Mouse (Mus musculus): ENCODE data around the gene Btbd9. TPM values are rescaled to one million over a fixed set of nuclear protein-coding genes. Genes with fewer than 3 reads are reported as not detected.
A peak's percentile ranks its signal among the peaks of the same experiment; 100 is the strongest.

Gene Btbd9
- polyA plus RNA-seq, 1 experiment from 2014 or later = 137 TPM

DNA sequence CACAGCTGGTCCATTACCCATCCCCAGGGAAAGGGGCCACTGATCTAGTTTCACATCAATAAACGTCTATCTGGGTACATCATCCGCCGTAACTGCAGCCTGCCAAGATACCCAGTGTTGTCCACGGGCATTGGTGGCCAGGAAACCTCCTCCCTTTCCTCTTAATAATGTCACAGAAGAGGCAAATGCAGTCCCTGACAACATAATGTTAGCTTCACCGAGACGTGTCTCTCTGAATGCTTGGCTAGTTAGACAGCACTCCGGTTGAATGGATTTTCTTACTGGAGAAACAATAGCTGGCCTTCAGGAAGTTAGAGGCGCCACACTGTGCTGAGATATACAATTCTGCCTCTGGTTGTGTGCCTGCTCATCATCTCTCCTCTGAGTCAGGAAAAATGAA is 280.2 kb downstream of the Btbd9 start:
- Histone ChIP-seq H3K36me3 (peaks cover 13% of the 10 kb centered on the region), H3K4me3 (replicated peaks) (no peak overlapping the region), H3K27ac (peak overlapping the region; percentile 10; the same call in 1 of the 2 replicates), H3K4me1 (replicated peaks) (peaks cover 22% of the 10 kb centered on the region), H3K27me3 (no peaks in the 10 kb centered on the region), H3K9me3 (no peaks in the 10 kb centered on the region), H3K4me2 (replicated peaks) (no peak overlapping the region), H3K9ac (replicated peaks) (no peak overlapping the region)
- no peak for ATAC-seq
- 24% methylated on average over 8 of the region's 8 CpGs for WGBS

DNA sequence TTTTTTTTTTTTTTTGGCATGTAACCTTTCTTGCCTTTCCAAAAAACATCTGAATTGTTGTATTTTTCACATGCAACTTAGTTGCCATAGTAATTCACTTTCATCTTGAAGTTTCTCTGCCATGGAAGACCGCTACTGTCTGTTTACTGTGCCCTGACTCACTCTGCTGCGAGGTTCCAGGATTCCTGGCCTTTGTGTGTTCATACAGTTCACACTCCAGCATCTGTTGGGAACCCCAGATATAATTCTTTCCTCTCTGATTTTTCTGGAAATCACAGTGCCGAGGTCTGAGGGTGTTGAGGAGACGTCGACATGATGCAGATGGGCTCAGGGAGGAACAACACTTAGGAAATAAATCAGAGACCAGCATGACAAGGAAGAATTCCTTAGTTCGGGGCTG is 283.6 kb downstream of the Btbd9 start:
- no peak overlapping the region for H3K27ac ChIP-seq
- no peak for ATAC-seq
- H3K4me2 ChIP-seq (replicated peaks) = no peak overlapping the region
- no peaks in the 10 kb centered on the region for H3K9me3 ChIP-seq
- peaks cover 6% of the 10 kb centered on the region; the same call in 1 of the 2 replicates for H3K36me3 ChIP-seq
- WGBS = 85% methylated on average over 6 of the region's 6 CpGs
- no peak overlapping the region for H3K9ac ChIP-seq (replicated peaks)
- no peaks in the 10 kb centered on the region for H3K27me3 ChIP-seq
- peaks cover 15% of the 10 kb centered on the region for H3K4me1 ChIP-seq (replicated peaks)
- no peak overlapping the region for H3K4me3 ChIP-seq (replicated peaks)

DNA sequence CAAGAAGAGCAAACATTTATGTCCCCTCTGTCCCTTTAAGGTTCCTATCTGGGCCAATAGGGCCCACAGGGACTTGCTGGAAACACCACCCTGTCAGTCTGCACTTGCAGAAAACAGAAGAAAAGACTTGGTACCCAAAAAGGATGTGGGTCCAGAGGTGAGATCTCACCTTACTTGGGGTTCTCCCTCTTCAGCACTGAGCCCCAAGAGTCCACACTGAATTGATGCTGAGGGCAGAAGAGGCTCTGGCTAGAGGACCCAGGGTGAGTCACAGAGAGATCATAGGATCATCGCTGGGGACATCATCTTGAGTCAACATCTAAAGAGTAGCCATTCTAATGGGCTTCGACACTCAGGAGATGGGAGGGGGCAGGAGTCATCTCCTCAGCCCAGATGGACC is 290.6 kb downstream of the Btbd9 start:
- ATAC-seq = no peak

DNA sequence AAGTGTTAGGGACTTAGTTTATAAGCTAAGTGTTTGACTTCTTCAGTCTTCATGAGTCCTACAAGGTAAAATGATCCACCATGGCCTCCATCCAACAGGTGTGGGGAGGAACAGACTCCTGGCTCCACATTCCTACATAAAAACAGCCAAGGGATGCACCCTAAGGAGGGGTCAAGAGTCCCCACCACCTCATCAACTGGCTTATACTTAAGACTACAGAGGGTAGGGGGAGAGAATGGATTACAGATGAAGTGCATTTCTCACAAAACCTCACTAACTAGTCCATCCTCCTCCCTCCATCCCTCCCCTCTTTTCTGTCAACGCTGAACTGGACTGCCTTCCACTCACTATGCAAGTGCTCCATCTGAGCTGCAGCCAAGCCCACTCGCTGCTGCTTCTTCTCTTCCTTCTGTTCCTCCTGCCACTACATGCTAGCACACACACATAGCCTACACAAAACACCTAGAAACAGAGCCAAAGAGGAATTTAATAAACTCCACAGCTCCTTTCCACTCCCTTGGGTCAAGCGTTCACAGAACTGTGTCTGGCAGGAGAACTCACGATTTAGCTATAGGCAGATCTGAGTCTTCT is 292.7 kb downstream of the Btbd9 start:
- no peak overlapping the region for H3K9ac ChIP-seq (replicated peaks)
- H3K4me1 ChIP-seq (replicated peaks) = peaks cover 50% of the 10 kb centered on the region
- no peak overlapping the region for H3K4me3 ChIP-seq (replicated peaks)
- no peak for ATAC-seq
- H3K9me3 ChIP-seq = no peaks in the 10 kb centered on the region
- no peaks in the 10 kb centered on the region for H3K36me3 ChIP-seq
- no peak overlapping the region for H3K4me2 ChIP-seq (replicated peaks)
- WGBS = 87% methylated on average over 4 of the region's 4 CpGs
- H3K27me3 ChIP-seq = no peaks in the 10 kb centered on the region
- no peak overlapping the region for H3K27ac ChIP-seq

More for the DNA sequence above, 290.6 kb downstream of the Btbd9 start:
- H3K9me3 ChIP-seq = no peaks in the 10 kb centered on the region
- H3K27ac ChIP-seq = peak overlapping the region; percentile 67; the same call in 1 of the 2 replicates
- no peaks in the 10 kb centered on the region for H3K36me3 ChIP-seq
- 90% methylated on average over 2 of the region's 2 CpGs for WGBS
- no peak overlapping the region for H3K4me3 ChIP-seq (replicated peaks)
- H3K9ac ChIP-seq (replicated peaks) = no peak overlapping the region
- H3K4me2 ChIP-seq (replicated peaks) = no peak overlapping the region
- H3K27me3 ChIP-seq = no peaks in the 10 kb centered on the region
- H3K4me1 ChIP-seq (replicated peaks) = peaks cover 29% of the 10 kb centered on the region

DNA sequence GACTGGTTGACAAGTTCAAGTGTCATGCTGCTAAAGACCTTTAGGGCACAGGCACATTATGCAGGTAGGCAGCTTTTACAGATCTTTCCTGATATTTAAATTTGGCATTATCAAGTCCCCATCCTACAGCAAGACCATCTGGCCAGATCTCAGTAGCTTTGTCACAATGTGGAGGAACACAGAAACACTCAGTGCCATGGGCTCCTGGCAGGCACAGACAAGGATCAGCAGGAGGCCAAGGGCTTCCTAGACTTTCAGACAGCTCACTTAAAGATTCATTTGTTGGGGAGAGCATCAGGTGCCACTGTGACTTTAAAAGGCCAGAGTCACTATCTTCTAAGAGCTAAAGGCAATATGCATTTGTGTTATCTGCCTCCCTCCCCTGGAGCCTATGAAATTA is 293.3 kb downstream of the Btbd9 start:
- Histone ChIP-seq H3K9ac (replicated peaks) (no peak overlapping the region), H3K4me2 (replicated peaks) (no peak overlapping the region), H3K4me1 (replicated peaks) (peaks cover 51% of the 10 kb centered on the region), H3K9me3 (no peaks in the 10 kb centered on the region), H3K27me3 (no peaks in the 10 kb centered on the region), H3K4me3 (replicated peaks) (no peak overlapping the region), H3K36me3 (no peaks in the 10 kb centered on the region), H3K27ac (no peak overlapping the region)
- no peak for ATAC-seq

DNA sequence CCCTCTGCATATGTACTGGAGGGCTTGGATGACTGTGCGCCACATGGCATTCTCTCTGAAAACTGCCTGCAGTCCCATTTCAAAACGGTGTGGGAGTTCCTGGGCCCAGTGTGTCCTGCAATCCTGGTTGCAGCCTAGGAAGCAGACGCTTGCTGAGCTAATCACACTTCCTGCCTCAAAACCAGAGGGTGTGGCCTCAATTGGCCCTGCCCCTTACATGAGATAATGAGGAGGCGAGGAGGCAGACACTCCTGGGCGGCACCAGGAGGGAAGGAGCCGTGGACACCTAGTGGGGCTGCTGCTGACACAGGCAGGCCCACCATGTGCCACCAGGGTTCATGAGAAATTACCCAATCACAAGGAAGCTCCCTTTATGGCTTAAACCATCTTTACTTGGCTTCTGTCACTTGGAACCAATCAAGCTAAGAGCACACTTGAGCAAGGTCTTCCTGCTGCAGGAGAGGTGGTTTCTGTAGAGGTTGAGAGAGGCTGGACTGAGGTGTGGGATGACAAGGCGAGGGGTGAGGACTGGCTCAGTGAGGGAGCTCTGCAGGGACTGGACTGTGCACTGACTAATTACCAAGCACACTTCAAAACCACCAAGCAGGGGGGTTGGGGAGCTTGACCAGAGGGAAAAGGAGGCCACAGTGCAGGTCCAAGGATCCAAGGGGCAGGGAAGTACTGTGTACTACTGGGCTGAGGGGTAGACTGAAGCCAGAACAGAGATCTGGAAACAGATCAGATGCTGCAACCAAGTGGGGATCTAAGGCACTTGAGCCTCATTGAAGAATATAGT is 295.8 kb downstream of the Btbd9 start:
- Histone ChIP-seq H3K4me3 (replicated peaks) (no peak overlapping the region), H3K36me3 (no peaks in the 10 kb centered on the region), H3K4me2 (replicated peaks) (no peak overlapping the region), H3K4me1 (replicated peaks) (peaks cover 45% of the 10 kb centered on the region), H3K27ac (peak overlapping the region; percentile 74), H3K27me3 (no peaks in the 10 kb centered on the region), H3K9ac (replicated peaks) (no peak overlapping the region), H3K9me3 (no peaks in the 10 kb centered on the region)
- ATAC-seq = peak; percentile 28; the same call in 1 of the 2 replicates
- WGBS = 40% methylated on average over 7 of the region's 7 CpGs

DNA sequence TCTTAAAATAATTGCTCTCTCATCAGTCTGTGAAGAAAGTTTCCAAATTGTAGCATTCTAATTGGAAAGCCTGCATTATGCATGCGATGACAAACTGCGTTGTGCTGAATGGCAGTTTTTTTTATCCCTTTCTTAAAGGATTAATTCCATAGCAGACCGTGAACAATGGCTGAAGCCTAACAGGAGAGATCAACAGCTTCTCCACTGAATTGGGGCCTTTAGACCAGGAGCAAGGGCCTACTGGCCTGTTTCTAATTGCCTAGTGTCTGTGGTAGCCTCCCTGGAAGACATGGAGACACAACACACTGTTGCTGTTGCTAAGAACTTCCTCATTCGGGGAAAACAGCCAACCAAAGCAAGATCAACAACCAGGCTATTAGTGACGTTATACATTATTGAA is 296.6 kb downstream of the Btbd9 start:
- Histone ChIP-seq H3K36me3 (no peaks in the 10 kb centered on the region), H3K27ac (peak overlapping the region; percentile 74), H3K4me2 (replicated peaks) (no peak overlapping the region), H3K9me3 (no peaks in the 10 kb centered on the region), H3K4me3 (replicated peaks) (no peak overlapping the region), H3K27me3 (no peaks in the 10 kb centered on the region), H3K9ac (replicated peaks) (no peak overlapping the region), H3K4me1 (replicated peaks) (peaks cover 37% of the 10 kb centered on the region)
- 5% methylated on average over 5 of the region's 5 CpGs for WGBS
- 0 out of 2 replicates have a peak, but pooled peaks have one; percentile 24 for ATAC-seq

DNA sequence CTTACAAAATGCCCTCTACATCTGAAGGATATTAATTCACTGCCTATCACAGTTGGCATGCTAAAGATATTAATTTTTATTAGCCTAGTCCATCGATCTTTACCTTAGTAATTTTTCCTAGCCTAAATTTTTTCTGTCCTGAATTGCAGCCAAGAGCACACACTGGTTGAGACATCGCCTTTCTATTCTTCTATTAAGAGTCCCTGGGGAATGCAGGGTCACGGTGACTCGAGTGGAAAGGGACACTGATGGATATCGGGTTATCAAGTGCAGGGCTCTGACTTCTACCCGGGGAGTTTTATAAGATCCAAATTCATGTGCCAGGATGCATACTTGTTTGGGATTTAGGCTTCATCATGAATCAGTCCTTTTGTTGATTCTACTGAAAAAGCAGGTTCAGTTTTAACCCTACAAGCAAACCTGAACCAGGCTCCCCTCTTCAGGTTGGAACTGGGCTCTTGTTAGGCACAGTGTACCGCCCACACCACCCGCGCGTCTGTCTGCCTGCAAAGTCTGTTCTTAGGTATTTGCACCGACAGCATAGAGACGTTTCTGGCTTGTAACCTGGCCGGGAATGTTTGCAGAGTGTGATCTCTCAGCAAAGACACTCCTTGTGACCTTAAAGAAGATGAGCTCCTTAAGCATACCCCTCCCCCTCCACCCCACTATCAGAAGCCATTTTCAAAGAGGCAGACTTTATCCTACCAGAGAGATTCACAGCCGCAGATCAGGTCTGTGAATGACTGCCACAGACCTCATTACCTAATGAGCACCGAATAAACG is 297.5 kb downstream of the Btbd9 start:
- Histone ChIP-seq H3K4me1 (replicated peaks) (peaks cover 34% of the 10 kb centered on the region), H3K9ac (replicated peaks) (no peak overlapping the region), H3K4me3 (replicated peaks) (no peak overlapping the region), H3K4me2 (replicated peaks) (peak overlapping the region; percentile 31), H3K27ac (peak overlapping the region; percentile 74), H3K9me3 (no peaks in the 10 kb centered on the region), H3K27me3 (no peaks in the 10 kb centered on the region), H3K36me3 (no peaks in the 10 kb centered on the region)
- ATAC-seq = peak; percentile 49; the same call in 1 of the 2 replicates
- 11% methylated on average over 16 of the region's 16 CpGs for WGBS

DNA sequence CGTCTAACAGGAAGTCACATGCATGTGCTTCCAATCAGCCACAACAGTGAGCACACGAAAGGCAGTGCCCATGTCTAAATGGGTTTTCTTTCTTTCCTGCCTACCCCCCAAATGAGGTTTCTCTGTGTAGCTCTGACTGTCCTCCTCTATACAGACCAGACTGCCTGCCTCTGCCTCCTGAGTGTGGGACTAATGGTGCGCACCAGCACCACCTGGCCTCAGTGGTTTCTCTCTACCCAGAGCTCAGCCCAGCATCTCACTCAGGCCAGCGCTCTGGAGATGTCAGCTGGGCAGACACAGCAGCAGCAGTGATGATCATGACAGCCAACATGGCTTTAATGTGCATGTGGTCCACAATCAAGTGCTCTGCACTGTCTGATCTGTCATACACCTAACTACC is 299.8 kb downstream of the Btbd9 start:
- H3K9me3 ChIP-seq = no peaks in the 10 kb centered on the region
- peaks cover 34% of the 10 kb centered on the region for H3K4me1 ChIP-seq (replicated peaks)
- H3K4me2 ChIP-seq (replicated peaks) = no peak overlapping the region
- 87% methylated on average over 4 of the region's 4 CpGs for WGBS
- ATAC-seq = 0 out of 2 replicates have a peak, but pooled peaks have one; percentile 19
- no peak overlapping the region for H3K27ac ChIP-seq
- H3K27me3 ChIP-seq = no peaks in the 10 kb centered on the region
- no peak overlapping the region for H3K4me3 ChIP-seq (replicated peaks)
- no peak overlapping the region for H3K9ac ChIP-seq (replicated peaks)
- H3K36me3 ChIP-seq = no peaks in the 10 kb centered on the region

DNA sequence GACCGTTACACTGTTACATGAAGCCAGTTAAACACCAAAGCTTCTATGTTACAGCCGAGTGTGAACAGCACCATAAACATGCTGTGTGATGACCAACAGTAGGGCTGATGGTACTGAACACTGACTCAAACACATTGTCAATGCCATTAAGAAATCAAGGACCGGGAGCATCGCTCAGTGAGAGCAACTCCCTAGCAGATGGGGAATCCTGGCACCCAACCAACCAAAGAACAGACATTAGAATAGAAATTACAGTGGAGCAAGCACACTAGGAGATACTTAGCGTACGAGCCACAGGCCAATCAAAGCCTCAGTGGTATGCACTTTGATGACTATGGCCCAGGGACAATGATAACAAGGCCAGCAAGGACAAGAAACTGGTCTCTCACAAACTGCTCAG is 303.5 kb downstream of the Btbd9 start:
- Histone ChIP-seq H3K9me3 (no peaks in the 10 kb centered on the region), H3K4me2 (replicated peaks) (no peak overlapping the region), H3K9ac (replicated peaks) (no peak overlapping the region), H3K4me3 (replicated peaks) (no peak overlapping the region), H3K4me1 (replicated peaks) (0 out of 2 replicates have a peak, but pooled peaks cover 6% of the 10 kb centered on the region), H3K27ac (no peak overlapping the region), H3K36me3 (no peaks in the 10 kb centered on the region), H3K27me3 (no peaks in the 10 kb centered on the region)
- WGBS = 87% methylated on average over 6 of the region's 6 CpGs
- no peak for ATAC-seq

DNA sequence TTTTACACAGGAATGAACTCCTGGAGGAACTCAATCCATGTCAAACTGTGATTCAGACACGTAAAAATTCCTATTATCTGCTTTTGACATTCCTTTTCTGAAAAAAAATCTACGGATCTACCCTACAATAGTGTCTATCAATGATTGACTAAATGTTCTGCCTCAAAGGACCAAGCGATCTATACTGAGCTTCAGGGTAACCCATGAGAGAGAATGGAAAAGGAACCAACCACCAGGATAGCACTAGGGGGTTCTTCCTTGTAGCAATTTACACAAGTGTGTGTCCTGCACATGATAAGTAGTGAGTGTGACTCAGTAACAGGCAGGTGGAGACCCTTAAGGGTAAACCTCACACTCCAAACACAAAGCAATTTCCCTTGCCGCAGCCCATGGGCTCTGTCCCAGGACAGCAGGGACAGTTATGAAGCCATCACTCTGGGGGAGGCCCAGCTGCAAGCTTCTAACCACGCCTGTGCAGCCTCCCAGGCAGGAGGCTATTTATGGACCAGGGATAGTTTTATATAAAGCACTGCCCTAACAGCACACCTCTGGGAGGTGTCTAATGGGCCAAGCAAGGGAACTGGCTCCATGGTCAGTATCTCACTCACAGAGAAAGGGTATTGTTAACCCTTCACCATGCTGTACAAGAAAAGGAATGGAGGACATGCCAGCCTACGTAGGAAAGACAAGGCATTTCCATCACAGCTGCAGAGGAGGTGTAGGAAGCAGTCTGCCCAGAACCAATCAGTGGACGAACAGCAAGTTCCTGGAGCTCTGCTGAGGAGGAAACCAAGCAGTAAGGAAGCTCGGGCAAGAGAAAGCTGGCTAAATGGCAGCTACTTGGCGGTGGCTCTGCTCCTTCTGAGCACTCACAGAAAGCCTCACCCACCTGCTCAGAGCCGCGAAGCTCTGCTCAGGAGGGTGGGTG is 306.9 kb downstream of the Btbd9 start:
- H3K36me3 ChIP-seq = 0 out of 2 replicates have a peak, but pooled peaks cover 10% of the 10 kb centered on the region
- H3K4me3 ChIP-seq (replicated peaks) = no peak overlapping the region
- ATAC-seq = no peak
- H3K27ac ChIP-seq = no peak overlapping the region
- no peaks in the 10 kb centered on the region for H3K4me1 ChIP-seq (replicated peaks)
- WGBS = 82% methylated on average over 11 of the region's 11 CpGs
- H3K9ac ChIP-seq (replicated peaks) = no peak overlapping the region
- no peaks in the 10 kb centered on the region for H3K9me3 ChIP-seq
- H3K4me2 ChIP-seq (replicated peaks) = no peak overlapping the region
- no peaks in the 10 kb centered on the region for H3K27me3 ChIP-seq
